Mouse (Mus musculus): ENCODE results near the gene Klhl8. TPM values are rescaled to one million over a fixed set of nuclear protein-coding genes. Genes with fewer than 3 reads are reported as not detected.
"Not testable (repeated sequence)": the region's sequence is repeated elsewhere in the genome, so short reads cannot be mapped to it uniquely, and the experiment has no call there.

Klhl8 gene
- polyA plus RNA-seq (2012; rRNA removed), result 7.2 and 9.4 TPM in 2 replicates

GRCm38 (mm10) chr5:103910748-103911409, at the start of gene Klhl8:
Klhl8 (minus strand) TSS chr5:103911259.
- H3K4me1 ChIP-seq (replicated peaks; ENCODE audit: control insufficient read depth, insufficient read depth, low read length), result peaks cover 7% of the 10 kb centered on the region; the same call in 1 of the 2 replicates
- H3K36me3 ChIP-seq (ENCODE audit: control insufficient read depth, insufficient read depth, low read length), result no peaks in the 10 kb centered on the region
- no peaks in the 10 kb centered on the region; the same call in 1 of the 2 replicates for H3K27me3 ChIP-seq (ENCODE audit: control insufficient read depth, insufficient read depth, low read length)
- DNase-seq, result peak; percentile 80
- under 1% methylated on average over 86 of the region's 86 CpGs for WGBS
- no peak within 1 kb of the TSS for H3K27ac ChIP-seq (ENCODE audit: control insufficient read depth, insufficient read depth, low read length)
- TF ChIP-seq CTCF (IDR thresholded peaks at IDR 0.05; ENCODE audit: borderline replicate concordance, control insufficient read depth, extremely low read depth, insufficient read depth, low read length, poor library complexity), result no peak
- TF ChIP-seq POLR2A (IDR thresholded peaks at IDR 0.05; ENCODE audit: control insufficient read depth, extremely low read depth, insufficient read depth, low read length, poor library complexity), result peak; percentile 49; the same call in 1 of the 2 replicates
- peak within 1 kb of the TSS; percentile 95 for H3K4me3 ChIP-seq (ENCODE audit: control insufficient read depth, insufficient read depth, low read length)

GRCm38 (mm10) chr5:103954638-103955037, 43.6 kb upstream of the Klhl8 start:
- H3K27ac ChIP-seq (ENCODE audit: control insufficient read depth, insufficient read depth, low read length), result no peak overlapping the region
- 82% methylated on average over 5 of the region's 5 CpGs for WGBS
- TF ChIP-seq CTCF (IDR thresholded peaks at IDR 0.05; ENCODE audit: borderline replicate concordance, control insufficient read depth, extremely low read depth, insufficient read depth, low read length, poor library complexity), result no peak
- no peak for TF ChIP-seq POLR2A (IDR thresholded peaks at IDR 0.05; ENCODE audit: control insufficient read depth, extremely low read depth, insufficient read depth, low read length, poor library complexity)

GRCm38 (mm10) chr5:103953135-103954083, 42.4 kb upstream of the Klhl8 start:
- DNase-seq, result no peak
- 92% methylated on average over 10 of the region's 10 CpGs for WGBS

More at GRCm38 (mm10) chr5:103954638-103955037, 43.6 kb upstream of the Klhl8 start:
- H3K4me3 ChIP-seq (ENCODE audit: control insufficient read depth, insufficient read depth, low read length), result no peak overlapping the region
- H3K4me1 ChIP-seq (replicated peaks; ENCODE audit: control insufficient read depth, insufficient read depth, low read length), result no peaks in the 10 kb centered on the region
- no peaks in the 10 kb centered on the region for H3K36me3 ChIP-seq (ENCODE audit: control insufficient read depth, insufficient read depth, low read length)
- no peak for DNase-seq
- H3K27me3 ChIP-seq (ENCODE audit: control insufficient read depth, insufficient read depth, low read length), result no peaks in the 10 kb centered on the region

GRCm38 (mm10) chr5:103950138-103950537, 39.1 kb upstream of the Klhl8 start:
- H3K4me3 ChIP-seq (ENCODE audit: control insufficient read depth, insufficient read depth, low read length); H3K27ac ChIP-seq (ENCODE audit: control insufficient read depth, insufficient read depth, low read length); DNase-seq; H3K27me3 ChIP-seq (ENCODE audit: control insufficient read depth, insufficient read depth, low read length); H3K36me3 ChIP-seq (ENCODE audit: control insufficient read depth, insufficient read depth, low read length); H3K4me1 ChIP-seq (replicated peaks; ENCODE audit: control insufficient read depth, insufficient read depth, low read length): not testable (repeated sequence)
- WGBS, result 90% methylated on average over 15 of the region's 15 CpGs

More at GRCm38 (mm10) chr5:103953135-103954083, 42.4 kb upstream of the Klhl8 start:
- Histone ChIP-seq H3K4me3 (ENCODE audit: control insufficient read depth, insufficient read depth, low read length) (no peak overlapping the region), H3K4me1 (replicated peaks; ENCODE audit: control insufficient read depth, insufficient read depth, low read length) (no peaks in the 10 kb centered on the region), H3K36me3 (ENCODE audit: control insufficient read depth, insufficient read depth, low read length) (no peaks in the 10 kb centered on the region), H3K27me3 (ENCODE audit: control insufficient read depth, insufficient read depth, low read length) (no peaks in the 10 kb centered on the region), H3K27ac (ENCODE audit: control insufficient read depth, insufficient read depth, low read length) (no peak overlapping the region)
- TF ChIP-seq CTCF (IDR thresholded peaks at IDR 0.05; ENCODE audit: borderline replicate concordance, control insufficient read depth, extremely low read depth, insufficient read depth, low read length, poor library complexity) (no peak), POLR2A (IDR thresholded peaks at IDR 0.05; ENCODE audit: control insufficient read depth, extremely low read depth, insufficient read depth, low read length, poor library complexity) (no peak)

- Histone ChIP-seq H3K27me3 (ENCODE audit: control insufficient read depth, insufficient read depth, low read length) (no peaks in the 10 kb centered on the region), H3K4me1 (replicated peaks; ENCODE audit: control insufficient read depth, insufficient read depth, low read length) (no peaks in the 10 kb centered on the region), H3K36me3 (ENCODE audit: control insufficient read depth, insufficient read depth, low read length) (no peaks in the 10 kb centered on the region), H3K27ac (ENCODE audit: control insufficient read depth, insufficient read depth, low read length) (no peak overlapping the region), H3K4me3 (ENCODE audit: control insufficient read depth, insufficient read depth, low read length) (no peak overlapping the region)
- 77% methylated on average over 6 of the region's 6 CpGs for WGBS
- TF ChIP-seq CTCF (IDR thresholded peaks at IDR 0.05; ENCODE audit: borderline replicate concordance, control insufficient read depth, extremely low read depth, insufficient read depth, low read length, poor library complexity), result no peak
- TF ChIP-seq POLR2A (IDR thresholded peaks at IDR 0.05; ENCODE audit: control insufficient read depth, extremely low read depth, insufficient read depth, low read length, poor library complexity), result no peak
- DNase-seq, result no peak
Measured at GRCm38 (mm10) chr5:103943183-103943582, 32.1 kb upstream of the Klhl8 start.

- Histone ChIP-seq H3K4me1 (replicated peaks; ENCODE audit: control insufficient read depth, insufficient read depth, low read length) (no peaks in the 10 kb centered on the region), H3K27me3 (ENCODE audit: control insufficient read depth, insufficient read depth, low read length) (no peaks in the 10 kb centered on the region), H3K4me3 (ENCODE audit: control insufficient read depth, insufficient read depth, low read length) (no peak overlapping the region), H3K36me3 (ENCODE audit: control insufficient read depth, insufficient read depth, low read length) (no peaks in the 10 kb centered on the region), H3K27ac (ENCODE audit: control insufficient read depth, insufficient read depth, low read length) (no peak overlapping the region)
- 87% methylated on average over 1 of the region's 1 CpGs for WGBS
- TF ChIP-seq POLR2A (IDR thresholded peaks at IDR 0.05; ENCODE audit: control insufficient read depth, extremely low read depth, insufficient read depth, low read length, poor library complexity) (no peak), CTCF (IDR thresholded peaks at IDR 0.05; ENCODE audit: borderline replicate concordance, control insufficient read depth, extremely low read depth, insufficient read depth, low read length, poor library complexity) (no peak)
- DNase-seq, result no peak
Measured at GRCm38 (mm10) chr5:103939856-103940255, 28.8 kb upstream of the Klhl8 start.
